Mouse (Mus musculus) testis, adult 2 months (tissue): ENCODE data around the gene Olfm2.

Source experiments
- CTCF ChIP-seq: fragments of 200-500 bp; IDR thresholded peaks from 2 replicates; pipeline ENCODE4 v1.5.1; 2012; ENCODE audit warnings: low read depth, mild to moderate bottlenecking, inconsistent platforms, low read length, moderate library complexity; ENCODE audit not compliant: control insufficient read depth, insufficient read depth, insufficient replicate concordance
- POLR2A ChIP-seq: fragments of 200-500 bp; IDR thresholded peaks from 2 replicates; pipeline ENCODE4 v1.6.1; 2012; ENCODE audit warnings: low read depth, mild to moderate bottlenecking, inconsistent platforms, low read length, moderate library complexity; ENCODE audit not compliant: control insufficient read depth

- TF ChIP-seq POLR2A (no peak), CTCF (no peak)
These were observed 12.1 kb upstream of the Olfm2 start for GRCm38 (mm10) chr9:20758243-20758642.
